Mouse (Mus musculus) lung, embryonic 14.5 days (tissue): ENCODE results near the gene Smpd2. TPM values are rescaled to one million over a fixed set of nuclear protein-coding genes. Genes with fewer than 3 reads are reported as not detected.

Experiments
- ATAC-seq: fragments of 200-750 bp; cut with Nextera tagmentation; 2 replicates; pipeline ENCODE4 v1.8.0; 2017; ENCODE audit warnings: mild to moderate bottlenecking, moderate TSS enrichment, moderate library complexity; ENCODE audit not compliant: insufficient read depth
- DNase-seq: peaks from one replicate; pipeline ENCODE4 v3.0.0-alpha.2; 2015
- H3K27ac ChIP-seq: fragments of 300-500 bp; sonication (generic); 2 replicates; pipeline ENCODE4 v1.5.1; 2014; ENCODE audit warnings: low read depth, mild to moderate bottlenecking, moderate library complexity
- H3K27me3 ChIP-seq: fragments of 300-500 bp; sonication (generic); 2 replicates; pipeline ENCODE4 v1.6.1; 2014; ENCODE audit warnings: low read length, control low read depth; ENCODE audit not compliant: insufficient read depth
- H3K36me3 ChIP-seq: fragments of 300-500 bp; sonication (generic); 2 replicates; pipeline ENCODE4 v1.6.1; 2014; ENCODE audit warnings: control low read depth; ENCODE audit not compliant: insufficient read depth
- H3K4me1 ChIP-seq: fragments of 300-500 bp; sonication (generic); 2 replicates; pipeline ENCODE4 v1.6.1; 2014; ENCODE audit warnings: antibody characterized with exemption, control low read depth; ENCODE audit not compliant: insufficient read depth
- H3K4me2 ChIP-seq: fragments of 300-500 bp; sonication (generic); 2 replicates; pipeline ENCODE4 v1.6.1; 2014; ENCODE audit warnings: mild to moderate bottlenecking
- H3K4me3 ChIP-seq: fragments of 300-500 bp; sonication (generic); 2 replicates; pipeline ENCODE4 v1.5.1; 2014; ENCODE audit warnings: low read depth, low read length
- H3K9ac ChIP-seq: fragments of 300-500 bp; sonication (generic); 2 replicates; pipeline ENCODE4 v1.6.1; 2014
- H3K9me3 ChIP-seq: fragments of 300-500 bp; sonication (generic); 2 replicates; pipeline ENCODE4 v1.6.1; 2016; ENCODE audit warnings: low read depth, low read length, control low read depth
- CTCF ChIP-seq: IDR thresholded peaks from 2 replicates; pipeline ENCODE4 v1.5.1; 2016; ENCODE audit warnings: antibody characterized with exemption, low read depth
- WGBS: fragments of 180-500 bp; shearing (Covaris S2); extraction: QIAGEN DNeasy Blood & Tissue Kit; methylation state at CpG from one replicate; pipeline ENCODE4 v1.1.7; 2014; 5-methylcytosine and 5-hydroxymethylcytosine counted together
- polyA plus RNA-seq: library from polyadenylated mRNA; unstranded; fragments of >200 nt; fragmentation: Nextera tagmentation; extraction: Ambion mirVana; gene quantifications from 2 replicates; pipeline ENCODE4 v1.2.1, GENCODE M21; 2014

The Smpd2 gene
- polyA plus RNA-seq, 1 experiment from 2014 or later = 62.4 TPM

GRCm38 (mm10) chr10:41452791-41453190 lies 37.4 kb downstream of the Smpd2 start:
- Histone ChIP-seq H3K27ac (no peak overlapping the region), H3K9me3 (no peaks in the 10 kb centered on the region), H3K4me1 (peaks cover 7% of the 10 kb centered on the region), H3K27me3 (no peaks in the 10 kb centered on the region), H3K9ac (no peak overlapping the region), H3K36me3 (peaks cover 45% of the 10 kb centered on the region), H3K4me3 (no peak overlapping the region), H3K4me2 (no peak overlapping the region)
- WGBS = 91% methylated on average over 3 of the region's 3 CpGs
- TF ChIP-seq CTCF = no peak
- no peak for ATAC-seq
- DNase-seq = no peak

GRCm38 (mm10) chr10:41451656-41452055 lies 38.5 kb downstream of the Smpd2 start:
- peaks cover 7% of the 10 kb centered on the region for H3K4me1 ChIP-seq
- H3K4me3 ChIP-seq = no peak overlapping the region
- no peaks in the 10 kb centered on the region for H3K27me3 ChIP-seq
- H3K27ac ChIP-seq = no peak overlapping the region
- DNase-seq (no peak), ATAC-seq (no peak)
- H3K9ac ChIP-seq = no peak overlapping the region
- WGBS = 93% methylated on average over 9 of the region's 9 CpGs
- no peak for TF ChIP-seq CTCF
- H3K36me3 ChIP-seq = peaks cover 42% of the 10 kb centered on the region
- no peak overlapping the region for H3K4me2 ChIP-seq
- no peaks in the 10 kb centered on the region for H3K9me3 ChIP-seq

DNA sequence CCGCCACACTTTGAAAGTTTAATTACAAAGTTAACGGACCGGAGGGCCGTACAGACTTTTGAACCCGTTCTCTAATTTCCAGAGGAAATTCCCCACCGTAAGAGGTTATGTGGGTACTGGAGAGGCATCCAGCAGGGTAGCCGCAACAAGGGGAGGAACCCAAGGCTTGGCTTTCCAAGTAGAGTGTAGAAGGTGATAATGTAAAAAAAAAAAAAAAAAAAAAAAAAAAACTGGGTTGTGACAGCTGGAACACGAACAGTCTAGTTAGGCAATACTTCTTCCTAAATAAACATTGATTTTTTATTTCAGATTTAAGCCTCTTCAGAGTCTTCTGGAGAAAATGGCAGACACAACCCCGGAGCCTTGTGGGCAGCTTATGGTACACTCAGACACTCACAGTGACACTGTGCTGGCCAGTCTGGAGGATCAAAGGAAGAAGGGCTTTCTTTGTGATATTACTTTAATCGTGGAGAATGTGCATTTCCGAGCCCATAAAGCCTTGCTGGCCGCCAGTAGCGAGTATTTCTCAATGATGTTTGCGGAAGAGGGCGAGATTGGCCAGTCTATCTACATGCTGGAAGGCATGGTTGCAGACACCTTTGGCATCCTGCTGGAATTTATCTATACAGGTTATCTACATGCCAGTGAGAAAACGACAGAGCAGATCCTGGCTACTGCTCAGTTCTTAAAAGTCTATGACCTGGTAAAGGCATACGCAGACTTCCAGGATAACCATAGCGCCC lies 39.2 kb downstream of the Smpd2 start:
- peak overlapping the region; percentile 74 for H3K9ac ChIP-seq
- 49% methylated on average over 18 of the region's 18 CpGs for WGBS
- H3K4me3 ChIP-seq = peak overlapping the region; percentile 89
- H3K9me3 ChIP-seq = no peaks in the 10 kb centered on the region
- DNase-seq (no peak), ATAC-seq (peak; percentile 29; the same call in 1 of the 2 replicates)
- no peak for TF ChIP-seq CTCF
- H3K4me2 ChIP-seq = peak overlapping the region; percentile 82
- H3K27me3 ChIP-seq = no peaks in the 10 kb centered on the region
- peaks cover 36% of the 10 kb centered on the region for H3K36me3 ChIP-seq
- H3K27ac ChIP-seq = peak overlapping the region; percentile 83; the same call in 1 of the 2 replicates
- peaks cover 7% of the 10 kb centered on the region for H3K4me1 ChIP-seq

DNA sequence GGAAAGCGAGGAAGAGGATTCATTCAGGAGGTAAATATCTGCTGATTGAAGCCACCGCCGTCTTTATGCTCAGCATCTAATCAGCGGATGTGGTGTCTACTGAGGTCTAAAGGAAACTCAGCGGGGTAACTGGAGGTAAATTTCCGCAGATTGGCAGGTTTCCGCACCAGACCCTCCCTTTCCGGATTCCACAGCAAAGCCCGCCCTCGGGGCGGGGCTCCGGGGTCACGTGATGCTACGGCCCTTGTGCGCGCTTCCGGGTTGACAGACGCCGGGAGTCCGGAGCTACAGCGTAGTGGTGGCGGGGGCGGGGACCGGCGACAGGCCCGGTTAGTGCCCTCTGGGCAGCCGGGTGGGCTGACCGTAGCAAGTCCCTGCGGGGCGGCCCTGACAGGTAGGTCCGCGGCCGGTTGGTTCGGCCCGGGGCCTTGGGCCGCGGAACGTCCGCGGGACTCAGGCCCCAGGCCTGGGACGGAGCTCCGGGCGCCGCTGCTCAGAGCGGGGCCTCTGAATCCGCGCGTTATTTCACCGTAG lies 40.0 kb downstream of the Smpd2 start, which contains the start of gene Zbtb24:
Gene Zbtb24, plus strand, starts transcription at position 247 of the 534 bp plus-strand sequence.
- no peak for TF ChIP-seq CTCF
- peak; percentile 95 for ATAC-seq
- Histone ChIP-seq H3K27me3 (no peaks in the 10 kb centered on the region), H3K9me3 (no peaks in the 10 kb centered on the region), H3K9ac (peak within 1 kb of the TSS; percentile 74), H3K4me1 (peaks cover 7% of the 10 kb centered on the region), H3K4me2 (peak within 1 kb of the TSS; percentile 82), H3K36me3 (peaks cover 28% of the 10 kb centered on the region), H3K27ac (peak within 1 kb of the TSS; percentile 83), H3K4me3 (peak within 1 kb of the TSS; percentile 89)
- peak; percentile 99 for DNase-seq
- WGBS = under 1% methylated on average over 47 of the region's 49 CpGs

DNA sequence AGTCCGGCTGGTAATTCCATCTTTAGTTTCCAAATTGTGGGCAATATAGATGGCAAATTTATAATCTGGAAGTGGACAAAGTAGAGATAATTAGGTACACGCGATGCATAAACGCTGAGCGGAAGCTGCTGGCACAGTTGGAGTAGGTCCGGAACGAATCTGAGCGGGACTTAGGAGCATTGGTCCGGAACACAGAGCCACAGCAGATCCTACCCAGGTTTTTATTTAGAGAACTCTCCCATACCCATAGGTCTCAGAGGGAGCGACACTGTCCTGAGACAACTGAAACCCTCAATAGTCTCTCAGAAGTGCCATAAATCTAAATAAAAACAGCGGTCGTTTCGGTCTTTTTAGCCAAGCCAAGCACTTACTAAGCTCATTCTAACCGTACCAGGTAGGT lies 40.5 kb downstream of the Smpd2 start:
- peaks cover 24% of the 10 kb centered on the region for H3K36me3 ChIP-seq
- ATAC-seq = peak; percentile 69
- peak overlapping the region; percentile 72 for H3K27ac ChIP-seq
- peak overlapping the region; percentile 89 for H3K4me3 ChIP-seq
- H3K4me1 ChIP-seq = peaks cover 7% of the 10 kb centered on the region
- peak; percentile 51 for DNase-seq
- no peak for TF ChIP-seq CTCF
- no peaks in the 10 kb centered on the region for H3K9me3 ChIP-seq
- peak overlapping the region; percentile 74 for H3K9ac ChIP-seq
- WGBS = 14% methylated on average over 14 of the region's 14 CpGs
- peak overlapping the region; percentile 82 for H3K4me2 ChIP-seq
- no peaks in the 10 kb centered on the region for H3K27me3 ChIP-seq

GRCm38 (mm10) chr10:41448216-41448615 lies 42.0 kb downstream of the Smpd2 start:
- Histone ChIP-seq H3K9ac (no peak overlapping the region), H3K27me3 (no peaks in the 10 kb centered on the region), H3K36me3 (peaks cover 12% of the 10 kb centered on the region), H3K4me3 (no peak overlapping the region), H3K27ac (no peak overlapping the region), H3K4me2 (no peak overlapping the region), H3K9me3 (no peaks in the 10 kb centered on the region), H3K4me1 (peaks cover 7% of the 10 kb centered on the region)
- TF ChIP-seq CTCF = no peak
- DNase-seq (no peak), ATAC-seq (no peak)
- 76% methylated on average over 1 of the region's 1 CpGs for WGBS

Other genes starting within 250 kb of the Smpd2 start
- gene Fig4, start 187.1 kb downstream of the Smpd2 start, polyA plus RNA-seq = 16.4 and 17.9 TPM in 2 replicates
- gene Ak9, start 186.4 kb downstream of the Smpd2 start, polyA plus RNA-seq = not detected in 2 replicates
- gene Zbtb24, start 40.0 kb downstream of the Smpd2 start, polyA plus RNA-seq = 17.1 and 19.2 TPM in 2 replicates
- gene Mical1, start 14.1 kb downstream of the Smpd2 start, polyA plus RNA-seq = 75.1 and 78.7 TPM in 2 replicates
- gene Ppil6, start 70 bp upstream of the Smpd2 start, polyA plus RNA-seq = 0.73 and 1.2 TPM in 2 replicates
- 196 and 208 TPM in 2 replicates for gene Cd164, start 29.0 kb upstream of the Smpd2 start, polyA plus RNA-seq
- gene Ccdc162, start 226.3 kb upstream of the Smpd2 start, polyA plus RNA-seq = 0.20 and 0.32 TPM in 2 replicates